Comparison of ENCODE assay signal across 17 mouse cellular contexts in the genomic region with DNA sequence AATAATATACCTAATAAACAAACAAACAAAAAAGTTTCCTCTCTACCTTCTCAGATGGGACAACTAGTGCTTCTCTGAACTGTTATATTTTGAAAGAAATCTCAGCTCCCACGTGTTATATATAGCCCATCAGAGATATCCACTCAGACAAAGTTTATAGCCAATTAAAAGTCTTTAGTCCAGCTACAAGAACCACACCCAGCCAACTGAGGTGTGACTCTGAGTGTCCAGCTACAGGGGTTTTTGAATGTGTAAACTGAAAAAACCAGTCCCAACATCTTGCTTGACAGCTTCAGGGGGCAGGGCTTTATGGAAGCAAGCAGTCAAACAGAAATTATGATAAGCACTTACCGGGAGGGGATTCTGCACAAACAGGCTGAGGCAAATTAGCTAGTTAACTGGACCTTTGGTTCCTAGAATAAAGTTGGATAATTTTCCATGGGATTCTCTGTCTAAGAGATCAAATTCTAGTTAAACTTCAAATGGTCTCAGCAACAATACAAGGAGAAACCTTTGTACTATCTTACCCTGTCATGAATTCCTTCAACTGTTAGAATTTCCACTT.
"Had no signal": no experiment of that assay in that cellular context is flagged by ENCODE, and none has a peak within 500 bp of the region (broad histone marks: within the 10 kb centered on the region; RNA-seq: fewer than 3 reads in every experiment).

No protein-coding gene starts in this region.

- H3K27ac ChIP-seq: hindbrain, embryonic 14.5 days; kidney, postnatal 0 days; left cerebral cortex, adult 2 months; limb, embryonic 10.5 days; liver, embryonic 15.5 days; midbrain, embryonic 10.5 days; neural tube, embryonic 13.5 days had no signal

- H3K27me3 ChIP-seq: liver, embryonic 15.5 days; neural tube, embryonic 13.5 days had no signal

- H3K4me3 ChIP-seq: left cerebral cortex, adult 2 months; limb, embryonic 10.5 days; liver, embryonic 15.5 days; midbrain, embryonic 10.5 days; neural tube, embryonic 13.5 days had no signal

- H3K9me3 ChIP-seq: limb, embryonic 10.5 days; liver, embryonic 15.5 days; midbrain, embryonic 10.5 days; neural tube, embryonic 13.5 days had no signal

- H3K36me3 ChIP-seq: limb, embryonic 10.5 days; liver, embryonic 15.5 days; midbrain, embryonic 10.5 days; neural tube, embryonic 13.5 days had no signal

- ATAC-seq: lung, postnatal 0 days; midbrain, embryonic 16.5 days had no signal

- H3K9ac ChIP-seq: hindbrain, embryonic 14.5 days; liver, embryonic 15.5 days; neural tube, embryonic 13.5 days had no signal

- H3K4me2 ChIP-seq: hindbrain, embryonic 14.5 days; liver, embryonic 11.5 days; liver, embryonic 15.5 days; neural tube, embryonic 13.5 days had no signal

- H3K4me1 ChIP-seq: limb, embryonic 10.5 days; liver, embryonic 15.5 days; neural tube, embryonic 13.5 days had no signal

- DNase-seq: lung, adult 2 months; lung, postnatal 36 days; retina, postnatal 1 day; right cerebral cortex, postnatal 4 days; spleen, adult 18-20 months; thymus, adult 18-20 months; thymus, postnatal 14 days had no signal
